Mouse (Mus musculus): ENCODE data around the gene Cd9. TPM values are rescaled to one million over a fixed set of nuclear protein-coding genes. Genes with fewer than 3 reads are reported as not detected.

The Cd9 gene
- polyA plus RNA-seq, 1 experiment: 138 TPM

- WGBS: 75% methylated on average over 5 of the region's 5 CpGs
- peaks cover 12% of the 10 kb centered on the region for H3K4me1 ChIP-seq (ENCODE audit: control insufficient read depth, insufficient read depth, low read length)
- H3K4me3 ChIP-seq (ENCODE audit: insufficient read depth, low read depth, low read length): no peak overlapping the region
- H3K27me3 ChIP-seq (replicated peaks; ENCODE audit: control insufficient read depth, insufficient read depth, low read length): no peaks in the 10 kb centered on the region
- TF ChIP-seq CTCF (conservative IDR thresholded peaks at IDR 0.05; ENCODE audit: insufficient read depth, insufficient read length, low read depth, low read length) (no peak), POLR2A (IDR thresholded peaks at IDR 0.05; ENCODE audit: low read depth, low read length) (no peak)
- H3K36me3 ChIP-seq (ENCODE audit: control insufficient read depth, insufficient read depth, low read length): no peaks in the 10 kb centered on the region
- DNase-seq: no peak
- no peak overlapping the region for H3K27ac ChIP-seq (ENCODE audit: insufficient read depth, low read depth, low read length)
Observed at GRCm38 (mm10) chr6:125473939-125474338, 20.7 kb downstream of the Cd9 start.

GRCm38 (mm10) chr6:125473321-125473721 lies 21.3 kb downstream of the Cd9 start:
- TF ChIP-seq CTCF (conservative IDR thresholded peaks at IDR 0.05; ENCODE audit: insufficient read depth, insufficient read length, low read depth, low read length) (no peak), POLR2A (IDR thresholded peaks at IDR 0.05; ENCODE audit: low read depth, low read length) (no peak)
- 82% methylated on average over 9 of the region's 9 CpGs for WGBS
- H3K4me3 ChIP-seq (ENCODE audit: insufficient read depth, low read depth, low read length): no peak overlapping the region
- H3K27ac ChIP-seq (ENCODE audit: insufficient read depth, low read depth, low read length): no peak overlapping the region
- no peaks in the 10 kb centered on the region for H3K27me3 ChIP-seq (replicated peaks; ENCODE audit: control insufficient read depth, insufficient read depth, low read length)
- H3K4me1 ChIP-seq (ENCODE audit: control insufficient read depth, insufficient read depth, low read length): peaks cover 11% of the 10 kb centered on the region
- DNase-seq: no peak
- no peaks in the 10 kb centered on the region for H3K36me3 ChIP-seq (ENCODE audit: control insufficient read depth, insufficient read depth, low read length)

GRCm38 (mm10) chr6:125471921-125472320 lies 22.7 kb downstream of the Cd9 start:
- Histone ChIP-seq H3K27ac (ENCODE audit: insufficient read depth, low read depth, low read length) (peak overlapping the region; percentile 32; the same call in 1 of the 2 replicates), H3K4me3 (ENCODE audit: insufficient read depth, low read depth, low read length) (no peak overlapping the region), H3K36me3 (ENCODE audit: control insufficient read depth, insufficient read depth, low read length) (no peaks in the 10 kb centered on the region), H3K27me3 (replicated peaks; ENCODE audit: control insufficient read depth, insufficient read depth, low read length) (no peaks in the 10 kb centered on the region), H3K4me1 (ENCODE audit: control insufficient read depth, insufficient read depth, low read length) (no peaks in the 10 kb centered on the region; the same call in 1 of the 2 replicates)
- DNase-seq: no peak
- 60% methylated on average over 4 of the region's 4 CpGs for WGBS
- no peak for TF ChIP-seq POLR2A (IDR thresholded peaks at IDR 0.05; ENCODE audit: low read depth, low read length)
- no peak for TF ChIP-seq CTCF (conservative IDR thresholded peaks at IDR 0.05; ENCODE audit: insufficient read depth, insufficient read length, low read depth, low read length)

GRCm38 (mm10) chr6:125471326-125471725 lies 23.3 kb downstream of the Cd9 start:
- 70% methylated on average over 7 of the region's 7 CpGs for WGBS
- no peak for TF ChIP-seq CTCF (conservative IDR thresholded peaks at IDR 0.05; ENCODE audit: insufficient read depth, insufficient read length, low read depth, low read length)
- TF ChIP-seq POLR2A (IDR thresholded peaks at IDR 0.05; ENCODE audit: low read depth, low read length): no peak
- Histone ChIP-seq H3K27ac (ENCODE audit: insufficient read depth, low read depth, low read length) (peak overlapping the region; percentile 32; the same call in 1 of the 2 replicates), H3K36me3 (ENCODE audit: control insufficient read depth, insufficient read depth, low read length) (no peaks in the 10 kb centered on the region), H3K27me3 (replicated peaks; ENCODE audit: control insufficient read depth, insufficient read depth, low read length) (no peaks in the 10 kb centered on the region), H3K4me1 (ENCODE audit: control insufficient read depth, insufficient read depth, low read length) (no peaks in the 10 kb centered on the region), H3K4me3 (ENCODE audit: insufficient read depth, low read depth, low read length) (no peak overlapping the region)
- no peak for DNase-seq

GRCm38 (mm10) chr6:125470616-125471015 lies 24.0 kb downstream of the Cd9 start:
- Histone ChIP-seq H3K4me1 (ENCODE audit: control insufficient read depth, insufficient read depth, low read length) (no peaks in the 10 kb centered on the region), H3K27me3 (replicated peaks; ENCODE audit: control insufficient read depth, insufficient read depth, low read length) (no peaks in the 10 kb centered on the region), H3K4me3 (ENCODE audit: insufficient read depth, low read depth, low read length) (no peak overlapping the region), H3K36me3 (ENCODE audit: control insufficient read depth, insufficient read depth, low read length) (no peaks in the 10 kb centered on the region), H3K27ac (ENCODE audit: insufficient read depth, low read depth, low read length) (no peak overlapping the region)
- TF ChIP-seq POLR2A (IDR thresholded peaks at IDR 0.05; ENCODE audit: low read depth, low read length): no peak
- no peak for TF ChIP-seq CTCF (conservative IDR thresholded peaks at IDR 0.05; ENCODE audit: insufficient read depth, insufficient read length, low read depth, low read length)
- no peak for DNase-seq
- WGBS: 72% methylated on average over 5 of the region's 5 CpGs

- H3K4me1 ChIP-seq (ENCODE audit: control insufficient read depth, insufficient read depth, low read length): no peaks in the 10 kb centered on the region
- H3K27me3 ChIP-seq (replicated peaks; ENCODE audit: control insufficient read depth, insufficient read depth, low read length): no peaks in the 10 kb centered on the region
- no peak for DNase-seq
- TF ChIP-seq POLR2A (IDR thresholded peaks at IDR 0.05; ENCODE audit: low read depth, low read length) (no peak), CTCF (conservative IDR thresholded peaks at IDR 0.05; ENCODE audit: insufficient read depth, insufficient read length, low read depth, low read length) (no peak)
- no peak overlapping the region for H3K27ac ChIP-seq (ENCODE audit: insufficient read depth, low read depth, low read length)
- H3K4me3 ChIP-seq (ENCODE audit: insufficient read depth, low read depth, low read length): no peak overlapping the region
- H3K36me3 ChIP-seq (ENCODE audit: control insufficient read depth, insufficient read depth, low read length): no peaks in the 10 kb centered on the region
- 43% methylated on average over 4 of the region's 4 CpGs for WGBS
Observed at GRCm38 (mm10) chr6:125469222-125469621, 25.4 kb downstream of the Cd9 start.

GRCm38 (mm10) chr6:125468179-125468960 lies 26.2 kb downstream of the Cd9 start:
- TF ChIP-seq CTCF (conservative IDR thresholded peaks at IDR 0.05; ENCODE audit: insufficient read depth, insufficient read length, low read depth, low read length) (no peak), POLR2A (IDR thresholded peaks at IDR 0.05; ENCODE audit: low read depth, low read length) (no peak)
- no peak for DNase-seq
- Histone ChIP-seq H3K27ac (ENCODE audit: insufficient read depth, low read depth, low read length) (no peak overlapping the region), H3K36me3 (ENCODE audit: control insufficient read depth, insufficient read depth, low read length) (no peaks in the 10 kb centered on the region), H3K27me3 (replicated peaks; ENCODE audit: control insufficient read depth, insufficient read depth, low read length) (no peaks in the 10 kb centered on the region), H3K4me1 (ENCODE audit: control insufficient read depth, insufficient read depth, low read length) (no peaks in the 10 kb centered on the region), H3K4me3 (ENCODE audit: insufficient read depth, low read depth, low read length) (no peak overlapping the region)
- WGBS: 73% methylated on average over 21 of the region's 21 CpGs
